Mouse (Mus musculus) cortical plate, adult 2 months (tissue): ENCODE data around the gene Tsen54.

Source experiments
- CTCF ChIP-seq: fragments of 200-500 bp; IDR thresholded peaks from 2 replicates; pipeline ENCODE4 v1.5.1; 2011; ENCODE audit warnings: mild to moderate bottlenecking, control low read depth, low read length; ENCODE audit not compliant: insufficient read depth; ENCODE audit errors: extremely low read depth
- POLR2A ChIP-seq: fragments of 200-500 bp; IDR thresholded peaks from 2 replicates; pipeline ENCODE4 v1.6.1; 2011; ENCODE audit warnings: mild to moderate bottlenecking, low read length, control low read depth; ENCODE audit not compliant: insufficient read depth; ENCODE audit errors: extremely low read depth

DNA sequence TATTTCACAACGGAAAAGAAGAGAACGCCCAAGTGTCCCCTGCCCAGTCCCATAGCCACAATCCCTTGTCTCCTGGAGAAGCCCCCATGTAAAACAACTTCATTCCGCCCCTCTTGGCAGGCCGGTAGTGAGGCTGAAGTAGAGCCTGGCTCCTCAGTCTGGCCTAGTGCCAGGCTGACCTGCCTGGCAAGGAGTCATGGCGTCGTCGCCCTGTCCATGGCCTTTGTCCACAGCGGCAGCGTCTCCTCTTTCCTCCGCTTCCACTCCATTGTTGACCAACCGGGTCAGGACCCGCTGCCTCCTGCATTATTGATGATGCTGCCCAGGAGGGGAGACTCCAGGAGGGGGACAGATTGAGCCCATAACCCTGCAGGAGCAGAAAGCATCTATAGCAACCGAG lies 43.4 kb downstream of the Tsen54 start:
- TF ChIP-seq POLR2A (no peak), CTCF (no peak)
